Comparison of ENCODE assay signal across 8 mouse cellular contexts in the genomic region with DNA sequence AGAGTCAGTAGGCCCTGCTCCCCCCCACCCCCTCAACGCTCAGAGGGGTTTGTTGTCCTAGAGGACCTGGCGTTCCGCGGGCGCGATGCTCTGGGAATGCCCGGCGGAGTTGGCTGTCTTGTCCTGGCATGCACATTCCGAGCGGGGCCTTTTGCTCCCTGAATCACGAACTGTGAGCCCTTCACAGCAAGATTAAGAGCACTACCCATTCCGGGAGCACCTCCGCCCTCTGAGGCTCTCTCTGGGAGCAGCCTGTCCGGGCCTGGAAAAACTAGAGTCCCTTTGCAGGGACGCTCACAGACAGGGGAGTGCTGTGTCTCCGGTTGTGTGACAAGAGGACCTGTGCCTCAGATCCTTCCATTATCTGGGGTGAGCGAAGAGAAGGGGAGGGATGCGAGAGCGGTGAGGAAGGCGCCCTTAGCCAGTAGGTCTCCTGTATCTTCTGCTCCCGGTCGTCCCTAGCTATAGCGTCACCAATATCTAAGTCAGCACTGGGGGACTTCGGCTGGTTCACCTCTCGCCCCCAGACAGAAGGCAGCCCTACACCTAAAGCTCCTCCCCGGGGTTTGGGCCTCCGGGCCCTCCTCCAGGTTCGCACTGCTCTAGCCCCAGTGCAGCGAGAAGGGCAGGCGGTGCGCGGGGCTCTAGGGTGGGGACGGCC. TPM values are rescaled to one million over a fixed set of nuclear protein-coding genes. Genes with fewer than 3 reads are reported as not detected.
DNase-seq lines count a peak whose midpoint lies in the region; ATAC-seq and TF ChIP-seq lines count a peak whose summit lies in the region.

No protein-coding gene starts in this region.

- peak overlapping the region; percentile 41 for H3K4me3 ChIP-seq in embryonic fibroblast, embryonic 13.5 days (ENCODE audit: insufficient read depth, low read length)
- peak overlapping the region; percentile 38 for H3K4me3 ChIP-seq in midbrain, embryonic 16.5 days (ENCODE audit: low read depth, low read length)

- 0% methylated on average over 33 of the region's 33 CpGs for WGBS in midbrain, embryonic 16.5 days

- H3K9ac ChIP-seq in midbrain, embryonic 16.5 days (ENCODE audit: low read depth, low read length) = peak overlapping the region; percentile 59

- H3K36me3 ChIP-seq in midbrain, embryonic 16.5 days (ENCODE audit: control insufficient read depth, insufficient read depth, low read length) = peaks cover 9% of the 10 kb centered on the region

- ATAC-seq in midbrain, embryonic 16.5 days = no peak
- ATAC-seq in inflammation-experienced regulatory T-cells, adult 6 months = no peak

- TF ChIP-seq POLR2A in embryonic fibroblast, embryonic 13.5 days (IDR thresholded peaks at IDR 0.05; ENCODE audit: low read depth, low read length) = peak; percentile 32; the same call in 1 of the 2 replicates

- H3K27ac ChIP-seq in embryonic fibroblast, embryonic 13.5 days (ENCODE audit: insufficient read depth, low read length) = no peak overlapping the region
- 0 out of 2 replicates have a peak overlapping the region, but pooled peaks have one; percentile 34 for H3K27ac ChIP-seq in midbrain, embryonic 16.5 days (ENCODE audit: low read length)

- no peaks in the 10 kb centered on the region for H3K4me1 ChIP-seq in embryonic fibroblast, embryonic 13.5 days (ENCODE audit: control insufficient read depth, insufficient read depth, low read length)
- H3K4me1 ChIP-seq in midbrain, embryonic 16.5 days (ENCODE audit: control insufficient read depth, insufficient read depth, low read length) = peaks cover 28% of the 10 kb centered on the region

- peak overlapping the region; percentile 59 for H3K4me2 ChIP-seq in midbrain, embryonic 16.5 days (ENCODE audit: low read length)

- peak; percentile 30 for DNase-seq in adrenal gland, postnatal 25 days
- DNase-seq in adrenal gland, postnatal 14 days = no peak
- DNase-seq in CD4-positive helper T cell, adult 2 months (ENCODE audit: low read depth, low spot score) = peak; percentile 30
- peak; percentile 50 for DNase-seq in kidney, postnatal 10 days
- no peak for DNase-seq in cerebellum, postnatal 4 days (ENCODE audit: low spot score in 2 of 2)

- no peaks in the 10 kb centered on the region for H3K9me3 ChIP-seq in midbrain, embryonic 16.5 days (replicated peaks; ENCODE audit: control insufficient read depth, low read length, poor library complexity, severe bottlenecking)

- peaks cover 50% of the 10 kb centered on the region for H3K27me3 ChIP-seq in midbrain, embryonic 16.5 days (ENCODE audit: control insufficient read depth, insufficient read depth, low read depth, low read length)

- no peak for TF ChIP-seq CTCF in embryonic fibroblast, embryonic 13.5 days (IDR thresholded peaks at IDR 0.05; ENCODE audit: borderline replicate concordance, insufficient read depth, low read length)

RNA-seq across cellular contexts. Expression of gene Arhgap27, which starts 0.8 kb away (rescaled TPM):
- 12.8 and 15.2 TPM in 2 replicates for total RNA-seq in adrenal gland, postnatal 25 days (2021)
- 19.3 and 31.5 TPM in 2 replicates for total RNA-seq in adrenal gland, postnatal 14 days (2021)
- 2.0 and 4.5 TPM in 2 replicates for polyA plus RNA-seq in embryonic fibroblast, embryonic 13.5 days (2011; ENCODE audit: insufficient read length, low read depth, missing spikeins)
- 3.8 and 4.4 TPM in 2 replicates for polyA plus RNA-seq in midbrain, embryonic 16.5 days (2015; fragmentation: Nextera tagmentation; extraction: Ambion mirVana)
- polyA plus RNA-seq in inflammation-experienced regulatory T-cells, adult 6 months (2017; shearing (Covaris generic)) = 10 to 100 TPM; 22.2 to 27.8 (median 25.8) TPM

RNA-seq across cellular contexts. Expression of gene Plekhm1, which starts 49.8 kb away (rescaled TPM):
- 22.9 and 25.0 TPM in 2 replicates for total RNA-seq in adrenal gland, postnatal 25 days (2021)
- 17.4 and 19.6 TPM in 2 replicates for total RNA-seq in adrenal gland, postnatal 14 days (2021)
- polyA plus RNA-seq in embryonic fibroblast, embryonic 13.5 days (2011; ENCODE audit: insufficient read length, low read depth, missing spikeins) = 8.3 and 9.0 TPM in 2 replicates
- 8.9 and 9.6 TPM in 2 replicates for polyA plus RNA-seq in midbrain, embryonic 16.5 days (2015; fragmentation: Nextera tagmentation; extraction: Ambion mirVana)
- 10 to 100 TPM in 2 of 3 experiments, 1 to 10 TPM in 1; 9.0 to 11.9 (median 10.0) TPM for polyA plus RNA-seq in inflammation-experienced regulatory T-cells, adult 6 months (2017; shearing (Covaris generic))

Comparison
In these comparisons a context has a peak if more than half of its experiments do, and no peak if none do; other contexts are left out.
1. DNase-seq: peak in adrenal gland, postnatal 25 days (single experiment), CD4-positive helper T cell, adult 2 months (single experiment) and kidney, postnatal 10 days (single experiment); none in adrenal gland, postnatal 14 days (single experiment) and cerebellum, postnatal 4 days (0 of 2).